ENCODE assay signal across 8 mouse cellular contexts in the genomic region with DNA sequence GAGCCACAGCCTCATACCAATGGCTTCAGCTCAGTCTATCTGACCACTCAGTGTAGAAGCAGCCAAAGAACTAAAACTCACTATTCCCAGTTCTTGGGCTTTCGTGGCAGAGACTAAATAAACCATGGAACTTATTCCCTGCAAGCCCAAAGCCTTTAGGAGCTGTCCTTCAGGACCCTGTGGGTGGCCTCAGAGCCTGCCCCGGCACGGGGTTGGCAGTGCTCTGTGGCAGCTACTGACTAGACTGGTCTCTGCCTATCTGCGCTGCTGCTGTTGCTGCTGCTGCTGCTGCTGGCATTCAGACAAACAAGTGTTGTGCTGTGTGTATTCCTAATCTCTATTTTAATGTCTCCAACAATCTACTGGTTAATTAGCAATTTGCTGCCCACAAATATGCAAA. TPM values are rescaled to one million over a fixed set of nuclear protein-coding genes. Genes with fewer than 3 reads are reported as not detected.
A peak's percentile ranks its signal among the peaks of the same experiment; 100 is the strongest.
DNase-seq lines count a peak whose midpoint lies in the region; ATAC-seq and TF ChIP-seq lines count a peak whose summit lies in the region.

No protein-coding gene starts in this region.

- no peak for TF ChIP-seq CTCF in midbrain, postnatal 0 days (IDR thresholded peaks at IDR 0.05)

- no peak overlapping the region for H3K4me2 ChIP-seq in hindbrain, embryonic 11.5 days (replicated peaks; ENCODE audit: low read depth, low read length)
- peak overlapping the region; percentile 90 for H3K4me2 ChIP-seq in midbrain, postnatal 0 days (ENCODE audit: low read depth, low read length, poor library complexity, severe bottlenecking)

- DNase-seq in kidney, adult 9 months = peak; percentile 8
- DNase-seq in kidney, adult 18-20 months = no peak
- DNase-seq in adrenal gland, postnatal 36 days = peak; percentile 37 to 38
- DNase-seq in hindbrain, embryonic 11.5 days (ENCODE audit: low spot score) = peak; percentile 62
- DNase-seq in midbrain, postnatal 0 days (ENCODE audit: low spot score) = peak; percentile 68
- DNase-seq in urinary bladder, postnatal 4 days (ENCODE audit: low spot score in 2 of 2) = no peak
- DNase-seq in spleen, adult 18-20 months = no peak
- DNase-seq in left cerebral cortex, adult 8-10 months (ENCODE audit: low spot score in 2 of 2) = no peak

- no peaks in the 10 kb centered on the region for H3K27me3 ChIP-seq in hindbrain, embryonic 11.5 days (ENCODE audit: control insufficient read depth, insufficient read depth, low read length)
- no peaks in the 10 kb centered on the region for H3K27me3 ChIP-seq in midbrain, postnatal 0 days (ENCODE audit: insufficient read depth, low read length)

- no peak overlapping the region for H3K9ac ChIP-seq in hindbrain, embryonic 11.5 days (ENCODE audit: low read depth, low read length)
- H3K9ac ChIP-seq in midbrain, postnatal 0 days (replicated peaks; ENCODE audit: low read length, poor library complexity, severe bottlenecking) = peak overlapping the region; percentile 29; the same call in 1 of the 2 replicates

- no peak for ATAC-seq in hindbrain, embryonic 11.5 days (ENCODE audit: low FRiP score)
- no peak for ATAC-seq in midbrain, postnatal 0 days (ENCODE audit: low FRiP score)

- 7% methylated on average over 4 of the region's 4 CpGs for WGBS in hindbrain, embryonic 11.5 days
- WGBS in midbrain, postnatal 0 days = 7% methylated on average over 4 of the region's 4 CpGs

- H3K4me3 ChIP-seq in hindbrain, embryonic 11.5 days (ENCODE audit: low read depth, low read length) = no peak overlapping the region
- H3K4me3 ChIP-seq in midbrain, postnatal 0 days (ENCODE audit: low read depth, low read length) = peak overlapping the region; percentile 49

- H3K4me1 ChIP-seq in hindbrain, embryonic 11.5 days (replicated peaks; ENCODE audit: control insufficient read depth, insufficient read depth, low read length) = no peaks in the 10 kb centered on the region; the same call in 1 of the 2 replicates
- 0 out of 2 replicates have a peak, but pooled peaks cover 3% of the 10 kb centered on the region for H3K4me1 ChIP-seq in midbrain, postnatal 0 days (ENCODE audit: insufficient read depth, low read length)

- H3K36me3 ChIP-seq in hindbrain, embryonic 11.5 days (ENCODE audit: control insufficient read depth, insufficient read depth, low read length) = no peaks in the 10 kb centered on the region
- H3K36me3 ChIP-seq in midbrain, postnatal 0 days (ENCODE audit: insufficient read depth, low read length) = no peaks in the 10 kb centered on the region

- H3K27ac ChIP-seq in hindbrain, embryonic 11.5 days (ENCODE audit: low read depth, low read length) = no peak overlapping the region
- H3K27ac ChIP-seq in midbrain, postnatal 0 days (ENCODE audit: low read depth, low read length) = peak overlapping the region; percentile 51; the same call in 1 of the 2 replicates

- no peaks in the 10 kb centered on the region for H3K9me3 ChIP-seq in hindbrain, embryonic 11.5 days (ENCODE audit: control insufficient read depth, low read length)
- no peaks in the 10 kb centered on the region for H3K9me3 ChIP-seq in midbrain, postnatal 0 days (ENCODE audit: low read length)

RNA-seq across cellular contexts. Expression of a gene that starts 1.1 kb away (rescaled TPM):
- total RNA-seq in adrenal gland, postnatal 36 days (2021) = under 1 TPM; 0.33 to 0.50 TPM
- polyA plus RNA-seq in hindbrain, embryonic 11.5 days (2014; fragmentation: Nextera tagmentation; extraction: Ambion mirVana) = 2.2 and 2.4 TPM in 2 replicates
- 6.8 and 9.2 TPM in 2 replicates for total RNA-seq in midbrain, postnatal 0 days (2014; rRNA removed)
- 2.5 and 3.1 TPM in 2 replicates for polyA plus RNA-seq in midbrain, postnatal 0 days (2015; fragmentation: Nextera tagmentation; extraction: Ambion mirVana)
- 1 to 10 TPM; 4.3 to 5.5 (median 5.4) TPM for total RNA-seq in left cerebral cortex, adult 8-10 months (2022)

Comparison
In these comparisons a context has a peak if more than half of its experiments do, and no peak if none do; other contexts are left out.
1. DNase-seq: peak in kidney, adult 9 months (single experiment), adrenal gland, postnatal 36 days (2 of 2), hindbrain, embryonic 11.5 days (single experiment) and midbrain, postnatal 0 days (single experiment); none in kidney, adult 18-20 months (single experiment), urinary bladder, postnatal 4 days (0 of 2), spleen, adult 18-20 months (0 of 2) and left cerebral cortex, adult 8-10 months (0 of 2).